Mouse (Mus musculus): Measurements from ENCODE around the gene Kif26b.

GRCm38 (mm10) chr1:178960015-178960559 is 431.2 kb downstream of the Kif26b start:
- peak; percentile 78 for TF ChIP-seq CTCF (IDR thresholded peaks at IDR 0.05)
- no peak for TF ChIP-seq POLR2A (IDR thresholded peaks at IDR 0.05; ENCODE audit: insufficient read depth, low read depth, low read length)
